Mouse (Mus musculus): ENCODE data around the gene 4930548H24Rik.
"Not testable (repeated sequence)": the region's sequence is repeated elsewhere in the genome, so short reads cannot be mapped to it uniquely, and the experiment has no call there.

The 4930548H24Rik gene

GRCm38 (mm10) chr5:31485440-31485839 lies at the start of gene 4930548H24Rik:
4930548H24Rik (plus strand) TSS chr5:31485740.
- no peak for DNase-seq

- DNase-seq, result no peak
These were observed 34.2 kb upstream of the 4930548H24Rik start for GRCm38 (mm10) chr5:31451336-31451735.

GRCm38 (mm10) chr5:31451878-31452561 lies 33.5 kb upstream of the 4930548H24Rik start, which contains the start of gene Zfp512:
Zfp512 (plus strand) TSS chr5:31452431.
- peak; percentile 89 for DNase-seq

GRCm38 (mm10) chr5:31452562-31452878 lies 33.0 kb upstream of the 4930548H24Rik start:
- DNase-seq, result no peak

- no peak for DNase-seq
These were observed 32.6 kb upstream of the 4930548H24Rik start for GRCm38 (mm10) chr5:31452886-31453410.

GRCm38 (mm10) chr5:31467798-31468197 lies 17.7 kb upstream of the 4930548H24Rik start:
- no peak for DNase-seq

- no peak for DNase-seq
These were observed 15.8 kb upstream of the 4930548H24Rik start for GRCm38 (mm10) chr5:31469711-31470110.

- peak; percentile 47 for DNase-seq
These were observed 15.2 kb upstream of the 4930548H24Rik start for GRCm38 (mm10) chr5:31470334-31470733.

GRCm38 (mm10) chr5:31480536-31480935 lies 5.0 kb upstream of the 4930548H24Rik start:
- no peak for DNase-seq

GRCm38 (mm10) chr5:31487889-31488288 lies 2.3 kb downstream of the 4930548H24Rik start:
- no peak for DNase-seq

GRCm38 (mm10) chr5:31489116-31489769 lies 3.7 kb downstream of the 4930548H24Rik start:
- DNase-seq, result no peak

- no peak for DNase-seq
These were observed 6.5 kb downstream of the 4930548H24Rik start for GRCm38 (mm10) chr5:31492031-31492430.

GRCm38 (mm10) chr5:31494513-31495297 lies 9.2 kb downstream of the 4930548H24Rik start, which contains the start of gene Gpn1:
Gpn1 (plus strand) TSS chr5:31494741.
- DNase-seq, result peak; percentile 88

- DNase-seq, result no peak
These were observed 19.3 kb downstream of the 4930548H24Rik start for GRCm38 (mm10) chr5:31504843-31505242.

GRCm38 (mm10) chr5:31512481-31512880 lies 26.9 kb downstream of the 4930548H24Rik start:
- DNase-seq, result no peak

GRCm38 (mm10) chr5:31520556-31520955 lies 35.0 kb downstream of the 4930548H24Rik start:
- DNase-seq, result no peak

GRCm38 (mm10) chr5:31526354-31527116 lies 41.0 kb downstream of the 4930548H24Rik start, which contains the start of gene Slc4a1ap:
Slc4a1ap (plus strand) TSS chr5:31526995.
- DNase-seq, result peak; percentile 88

- DNase-seq, result no peak
These were observed 41.7 kb downstream of the 4930548H24Rik start for GRCm38 (mm10) chr5:31527117-31527680.

GRCm38 (mm10) chr5:31527707-31528106 lies 42.2 kb downstream of the 4930548H24Rik start, which contains the start of gene Supt7l:
Supt7l (minus strand) TSS chr5:31527807.
- not testable (repeated sequence) for DNase-seq

GRCm38 (mm10) chr5:31528560-31528959 lies 43.0 kb downstream of the 4930548H24Rik start:
- DNase-seq, result no peak

- DNase-seq, result no peak
These were observed 49.7 kb downstream of the 4930548H24Rik start for GRCm38 (mm10) chr5:31535228-31535627.
